In the genomic region with DNA sequence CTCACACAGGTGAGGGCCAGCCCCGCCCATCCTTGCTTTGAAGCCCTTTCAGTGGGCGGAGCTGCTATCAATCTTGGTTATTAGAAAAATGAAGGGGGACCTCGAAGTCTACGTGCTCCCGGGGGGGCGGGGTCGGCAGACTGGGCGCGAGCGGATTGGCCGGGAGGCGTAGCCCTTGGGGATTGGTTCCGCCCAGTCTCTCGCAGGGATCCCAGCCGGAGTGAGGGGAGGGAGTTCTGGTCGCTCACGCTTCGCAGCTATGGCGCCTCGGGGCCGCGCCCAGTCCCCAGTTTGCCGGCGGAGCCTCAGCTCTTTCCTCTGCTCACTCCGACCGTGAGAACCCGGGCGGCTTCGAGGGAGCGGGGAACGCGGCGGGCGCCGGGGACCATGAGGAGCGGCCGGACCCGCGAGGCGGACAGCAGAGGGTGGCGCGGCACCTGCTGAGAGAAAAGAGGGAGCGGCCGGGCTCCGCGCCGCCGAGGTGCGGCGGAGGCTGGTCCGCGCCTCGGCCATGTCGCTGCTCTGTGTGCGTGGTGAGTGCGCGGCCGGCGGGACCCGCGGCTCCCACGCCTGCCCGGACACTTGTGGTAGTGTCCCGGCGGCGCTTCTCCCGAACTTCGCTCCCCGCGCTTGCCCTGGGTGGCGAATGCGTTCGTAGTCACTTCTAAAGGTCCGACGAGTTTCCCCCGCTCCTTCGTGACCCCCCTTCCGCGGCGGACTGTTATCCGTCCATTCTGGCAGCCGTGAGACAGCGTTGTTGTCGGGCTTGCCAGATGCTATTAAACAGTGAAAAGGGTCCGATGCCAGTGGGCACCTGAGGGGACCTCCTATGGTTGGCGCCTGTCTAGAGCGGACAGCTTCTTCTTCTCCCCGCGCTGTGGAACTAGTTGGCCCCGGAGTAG, we compare ENCODE assay signal across 8 mouse cellular contexts. TPM values are rescaled to one million over a fixed set of nuclear protein-coding genes. Genes with fewer than 3 reads are reported as not detected.
DNase-seq lines count a peak whose midpoint lies in the region; ATAC-seq and TF ChIP-seq lines count a peak whose summit lies in the region.

A gene (plus strand): TSS at position 201 of the 902 bp plus-strand sequence.

- DNase-seq in ES-E14 (ENCODE audit: low read depth, low spot score) = peak; percentile 90
- DNase-seq in cerebellum, adult 11-12 months = peak; percentile 88
- DNase-seq in forebrain, embryonic 14.5 days (ENCODE audit: low spot score) = peak; percentile 97
- DNase-seq in heart, postnatal 0 days (ENCODE audit: low spot score) = peak; percentile 92
- peak; percentile 96 to 98 for DNase-seq in kidney, postnatal 36 days
- peak; percentile 88 for DNase-seq in liver, postnatal 0 days
- DNase-seq in testis, postnatal 10 days (ENCODE audit: low spot score) = peak; percentile 95

- peaks cover 0 to 2% of the 10 kb centered on the region in 2 experiments; a peak in 1 of 4 replicates for H3K4me1 ChIP-seq in ES-E14 (ENCODE audit: control insufficient read depth in 2 of 2, insufficient read depth in 2 of 2, low read length in 2 of 2, poor library complexity in 1 of 2)
- H3K4me1 ChIP-seq in forebrain, embryonic 14.5 days (ENCODE audit: control insufficient read depth, insufficient read depth, low read length) = peaks cover 5% of the 10 kb centered on the region
- H3K4me1 ChIP-seq in heart, postnatal 0 days (ENCODE audit: control insufficient read depth, insufficient read depth) = 0 out of 2 replicates have a peak, but pooled peaks cover 5% of the 10 kb centered on the region
- H3K4me1 ChIP-seq in liver, postnatal 0 days (ENCODE audit: insufficient read depth) = peaks cover 13% of the 10 kb centered on the region
- H3K4me1 ChIP-seq in neural tube, embryonic 15.5 days = peaks cover 19% of the 10 kb centered on the region

- H3K9me3 ChIP-seq in ES-E14 (ENCODE audit: control insufficient read depth, insufficient read depth, low read depth, low read length) = no peaks in the 10 kb centered on the region
- H3K9me3 ChIP-seq in forebrain, embryonic 14.5 days (replicated peaks; ENCODE audit: control insufficient read depth, low read length) = no peaks in the 10 kb centered on the region
- no peaks in the 10 kb centered on the region for H3K9me3 ChIP-seq in heart, postnatal 0 days (replicated peaks; ENCODE audit: control insufficient read depth, low read length)
- H3K9me3 ChIP-seq in liver, postnatal 0 days (ENCODE audit: low read length) = no peaks in the 10 kb centered on the region
- no peaks in the 10 kb centered on the region for H3K9me3 ChIP-seq in neural tube, embryonic 15.5 days (replicated peaks)

- peak within 1 kb of the TSS; percentile 71 for H3K4me2 ChIP-seq in forebrain, embryonic 14.5 days (ENCODE audit: low read length)
- peak within 1 kb of the TSS; percentile 84 for H3K4me2 ChIP-seq in heart, postnatal 0 days (ENCODE audit: low read depth, low read length)
- H3K4me2 ChIP-seq in liver, postnatal 0 days (ENCODE audit: low read depth, low read length) = peak within 1 kb of the TSS; percentile 96
- H3K4me2 ChIP-seq in neural tube, embryonic 15.5 days = peak within 1 kb of the TSS; percentile 75

- no peaks in the 10 kb centered on the region for H3K27me3 ChIP-seq in forebrain, embryonic 14.5 days (replicated peaks; ENCODE audit: control insufficient read depth, insufficient read depth, low read length)
- H3K27me3 ChIP-seq in heart, postnatal 0 days (ENCODE audit: control insufficient read depth, insufficient read depth, low read length) = no peaks in the 10 kb centered on the region
- peaks cover 35% of the 10 kb centered on the region for H3K27me3 ChIP-seq in liver, postnatal 0 days (ENCODE audit: insufficient read depth, low read length)
- H3K27me3 ChIP-seq in neural tube, embryonic 15.5 days (replicated peaks) = no peaks in the 10 kb centered on the region

- no peaks in the 10 kb centered on the region for H3K36me3 ChIP-seq in ES-E14 (ENCODE audit: control insufficient read depth, insufficient read depth, low read length, poor library complexity, severe bottlenecking)
- no peaks in the 10 kb centered on the region for H3K36me3 ChIP-seq in forebrain, embryonic 14.5 days (ENCODE audit: control insufficient read depth, insufficient read depth, low read length)
- H3K36me3 ChIP-seq in heart, postnatal 0 days (replicated peaks; ENCODE audit: control insufficient read depth, insufficient read depth, low read length) = no peaks in the 10 kb centered on the region
- H3K36me3 ChIP-seq in liver, postnatal 0 days (replicated peaks; ENCODE audit: insufficient read depth, low read length) = no peaks in the 10 kb centered on the region
- no peaks in the 10 kb centered on the region for H3K36me3 ChIP-seq in neural tube, embryonic 15.5 days

- in situ Hi-C loops in ES-E14 (cut with MboI; ENCODE audit: low sequenced_read_pairs in 2 of 2, unreplicated experiment in 2 of 2) = no loop called here

- peak within 1 kb of the TSS; percentile 75 to 97 for H3K4me3 ChIP-seq in ES-E14 (ENCODE audit: insufficient read depth in 1 of 2, low read depth in 1 of 2, low read length in 2 of 2, poor library complexity in 1 of 2, severe bottlenecking in 1 of 2)
- peak within 1 kb of the TSS; percentile 81 for H3K4me3 ChIP-seq in forebrain, embryonic 14.5 days (ENCODE audit: low read depth, low read length)
- H3K4me3 ChIP-seq in heart, postnatal 0 days (ENCODE audit: low read depth, low read length) = peak within 1 kb of the TSS; percentile 72
- peak within 1 kb of the TSS; percentile 66 for H3K4me3 ChIP-seq in liver, postnatal 0 days (ENCODE audit: low read depth, low read length)
- peak within 1 kb of the TSS; percentile 82 for H3K4me3 ChIP-seq in neural tube, embryonic 15.5 days (replicated peaks)

- no peak within 1 kb of the TSS for H3K27ac ChIP-seq in ES-E14 (ENCODE audit: insufficient read depth, low read depth, low read length, poor library complexity, severe bottlenecking)
- peak within 1 kb of the TSS; percentile 83 for H3K27ac ChIP-seq in forebrain, embryonic 14.5 days (ENCODE audit: low read depth, low read length)
- H3K27ac ChIP-seq in heart, postnatal 0 days (ENCODE audit: low read depth) = peak within 1 kb of the TSS; percentile 92
- H3K27ac ChIP-seq in liver, postnatal 0 days (ENCODE audit: low read depth) = 0 out of 2 replicates have a peak within 1 kb of the TSS, but pooled peaks have one; percentile 29
- H3K27ac ChIP-seq in neural tube, embryonic 15.5 days (replicated peaks) = peak within 1 kb of the TSS; percentile 86

- H3K9ac ChIP-seq in ES-E14 (ENCODE audit: insufficient read depth, low read depth, low read length, poor library complexity, severe bottlenecking) = peak within 1 kb of the TSS; percentile 79
- peak within 1 kb of the TSS; percentile 83 for H3K9ac ChIP-seq in forebrain, embryonic 14.5 days (ENCODE audit: low read length)
- H3K9ac ChIP-seq in heart, postnatal 0 days (replicated peaks; ENCODE audit: low read depth, low read length) = peak within 1 kb of the TSS; percentile 67
- H3K9ac ChIP-seq in liver, postnatal 0 days (replicated peaks) = peak within 1 kb of the TSS; percentile 61
- H3K9ac ChIP-seq in neural tube, embryonic 15.5 days (replicated peaks) = peak within 1 kb of the TSS; percentile 76

- TF ChIP-seq CTCF in heart, postnatal 0 days (IDR thresholded peaks at IDR 0.05; ENCODE audit: low read depth) = no peak
- no peak for TF ChIP-seq CTCF in liver, postnatal 0 days (IDR thresholded peaks at IDR 0.05; ENCODE audit: low read depth)

- WGBS in forebrain, embryonic 14.5 days = under 1% methylated on average over 80 of the region's 90 CpGs
- under 1% methylated on average over 86 of the region's 90 CpGs for WGBS in heart, postnatal 0 days
- WGBS in liver, postnatal 0 days (ENCODE audit: insufficient replicate concordance) = under 1% methylated on average over 68 of the region's 90 CpGs
- under 1% methylated on average over 75 of the region's 90 CpGs for WGBS in neural tube, embryonic 15.5 days

- peak; percentile 99 for ATAC-seq in forebrain, embryonic 14.5 days
- ATAC-seq in heart, postnatal 0 days (ENCODE audit: insufficient read depth, low read depth) = peak; percentile 98
- peak; percentile 97 for ATAC-seq in liver, postnatal 0 days
- ATAC-seq in neural tube, embryonic 15.5 days (ENCODE audit: low FRiP score) = peak; percentile 97

- TF ChIP-seq EP300 in heart, postnatal 0 days (IDR thresholded peaks at IDR 0.05; ENCODE audit: low read depth) = no peak
- no peak for TF ChIP-seq EP300 in liver, postnatal 0 days (IDR thresholded peaks at IDR 0.05; ENCODE audit: low read depth)

TF ChIP-seq in ES-E14, 5 proteins besides CTCF, POLR2A, EP300 and RAD21:
- TF ChIP-seq MAFK (IDR thresholded peaks at IDR 0.05; ENCODE audit: insufficient read depth, low read depth, low read length) (no peak), ZC3H11A (IDR thresholded peaks at IDR 0.05; ENCODE audit: borderline replicate concordance, low read depth, low read length) (no peak), ZNF384 (IDR thresholded peaks at IDR 0.05; ENCODE audit: low read depth, low read length) (no peak), CHD2 (IDR thresholded peaks at IDR 0.05; ENCODE audit: low read depth, low read length) (no peak), HCFC1 (IDR thresholded peaks at IDR 0.05; ENCODE audit: borderline replicate concordance, insufficient read depth, low read length) (no peak)

RNA-seq across cellular contexts. Expression of the gene that starts here (rescaled TPM):
- total RNA-seq in ES-E14 (2012; rRNA removed) = 13.3 and 19.6 TPM in 2 replicates
- 8.1 and 12.3 TPM in 2 replicates for polyA plus RNA-seq in forebrain, embryonic 14.5 days (2014; fragmentation: Nextera tagmentation; extraction: Ambion mirVana)
- 45.7 and 51.8 TPM in 2 replicates for total RNA-seq in heart, postnatal 0 days (2014; rRNA removed; ENCODE audit: low replicate concordance)
- 5.1 and 5.4 TPM in 2 replicates for polyA plus RNA-seq in heart, postnatal 0 days (2015; fragmentation: Nextera tagmentation; extraction: Ambion mirVana)
- 0.37 and 0.52 TPM in 2 replicates for polyA plus RNA-seq in liver, postnatal 0 days (2015; fragmentation: Nextera tagmentation; extraction: Ambion mirVana)
- polyA plus RNA-seq in neural tube, embryonic 15.5 days (2015; fragmentation: Nextera tagmentation; extraction: Ambion mirVana) = 11.1 and 12.3 TPM in 2 replicates

Comparison
In these comparisons a context has a peak if more than half of its experiments do, and no peak if none do; other contexts are left out.
1. Peak in DNase-seq, ATAC-seq, H3K4me3 ChIP-seq, H3K27ac ChIP-seq, H3K9ac ChIP-seq and H3K4me2 ChIP-seq in liver, postnatal 0 days; RNA of the gene not detected or under 1 TPM.